Mouse (Mus musculus): ENCODE measurements around the gene Serpinb6e.

Serpinb6e gene

DNA sequence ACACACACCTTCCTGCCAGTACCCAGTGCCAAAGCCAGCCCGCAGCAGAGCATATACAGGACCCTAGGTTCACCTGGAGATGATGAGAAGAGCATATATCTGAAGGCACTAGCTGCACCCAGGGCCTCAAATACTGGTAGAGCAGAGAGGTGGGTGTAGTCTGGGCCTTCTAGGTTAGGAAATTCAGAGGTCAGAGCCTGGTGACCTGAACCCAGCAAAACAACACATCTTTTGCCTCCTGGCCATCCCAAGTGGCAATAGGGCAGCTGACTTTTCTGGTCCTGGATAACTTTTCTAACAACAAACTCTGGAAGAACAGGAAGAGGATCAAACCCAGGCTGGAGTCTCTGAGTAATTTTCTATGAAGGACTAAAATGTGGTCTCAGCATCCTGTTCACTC is at the start of gene Serpinb6e:
Gene Serpinb6e (minus strand): TSS at position 101 of the 400 bp plus-strand sequence.
- CTCF ChIA-PET, result no interaction called here

- CTCF ChIA-PET, result no interaction called here
These were observed 12.5 kb downstream of the Serpinb6e start for GRCm38 (mm10) chr13:33830751-33831150.

- CTCF ChIA-PET, result no interaction called here
These were observed 19.8 kb downstream of the Serpinb6e start for GRCm38 (mm10) chr13:33823421-33823820.

DNA sequence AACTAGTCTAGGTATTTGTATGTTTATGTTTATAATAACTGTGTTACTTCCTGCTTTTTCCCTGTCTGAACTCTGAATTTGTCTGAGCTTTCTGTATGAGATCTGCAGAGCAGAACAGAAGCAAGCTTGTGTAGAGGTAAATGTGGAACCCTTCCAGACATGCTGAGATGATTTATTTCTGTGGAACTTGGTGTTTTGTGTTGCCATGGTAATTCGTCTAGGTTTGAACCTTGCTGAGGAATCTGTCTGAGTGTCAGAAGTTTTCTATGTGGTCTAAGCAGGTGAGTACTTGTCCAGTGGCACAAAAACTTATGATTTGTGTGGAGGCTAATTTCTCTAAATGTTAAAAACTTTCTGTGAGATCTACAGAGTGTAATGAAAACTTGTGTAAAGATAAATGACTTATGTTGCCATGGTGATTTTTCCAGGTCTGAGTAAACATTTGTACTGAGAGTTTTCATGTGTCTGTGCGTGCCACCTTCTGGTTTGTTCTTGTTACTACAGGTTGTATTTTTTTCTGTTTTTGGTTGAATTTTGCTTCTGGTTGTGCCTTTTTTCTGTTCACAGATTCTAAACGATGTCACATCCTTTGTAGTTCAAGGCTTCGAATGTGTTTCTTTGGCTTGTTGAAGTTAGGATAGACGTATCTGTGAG is 21.6 kb downstream of the Serpinb6e start:
- CTCF ChIA-PET, result no interaction called here
